Mouse (Mus musculus) lung, embryonic 14.5 days (tissue): Measurements from ENCODE around the gene Shisa5. TPM values are rescaled to one million over a fixed set of nuclear protein-coding genes. Genes with fewer than 3 reads are reported as not detected.

Experiments
- ATAC-seq: fragments of 200-750 bp; cut with Nextera tagmentation; 2 replicates; pipeline ENCODE4 v1.8.0; 2017; ENCODE audit warnings: mild to moderate bottlenecking, moderate TSS enrichment, moderate library complexity; ENCODE audit not compliant: insufficient read depth
- DNase-seq: peaks from one replicate; pipeline ENCODE4 v3.0.0-alpha.2; 2015
- H3K27ac ChIP-seq: fragments of 300-500 bp; sonication (generic); 2 replicates; pipeline ENCODE4 v1.5.1; 2014; ENCODE audit warnings: low read depth, mild to moderate bottlenecking, moderate library complexity
- H3K27me3 ChIP-seq: fragments of 300-500 bp; sonication (generic); 2 replicates; pipeline ENCODE4 v1.6.1; 2014; ENCODE audit warnings: low read length, control low read depth; ENCODE audit not compliant: insufficient read depth
- H3K36me3 ChIP-seq: fragments of 300-500 bp; sonication (generic); 2 replicates; pipeline ENCODE4 v1.6.1; 2014; ENCODE audit warnings: control low read depth; ENCODE audit not compliant: insufficient read depth
- H3K4me1 ChIP-seq: fragments of 300-500 bp; sonication (generic); 2 replicates; pipeline ENCODE4 v1.6.1; 2014; ENCODE audit warnings: antibody characterized with exemption, control low read depth; ENCODE audit not compliant: insufficient read depth
- H3K4me2 ChIP-seq: fragments of 300-500 bp; sonication (generic); 2 replicates; pipeline ENCODE4 v1.6.1; 2014; ENCODE audit warnings: mild to moderate bottlenecking
- H3K4me3 ChIP-seq: fragments of 300-500 bp; sonication (generic); 2 replicates; pipeline ENCODE4 v1.5.1; 2014; ENCODE audit warnings: low read depth, low read length
- H3K9ac ChIP-seq: fragments of 300-500 bp; sonication (generic); 2 replicates; pipeline ENCODE4 v1.6.1; 2014
- H3K9me3 ChIP-seq: fragments of 300-500 bp; sonication (generic); 2 replicates; pipeline ENCODE4 v1.6.1; 2016; ENCODE audit warnings: low read depth, low read length, control low read depth
- CTCF ChIP-seq: IDR thresholded peaks from 2 replicates; pipeline ENCODE4 v1.5.1; 2016; ENCODE audit warnings: antibody characterized with exemption, low read depth
- WGBS: fragments of 180-500 bp; shearing (Covaris S2); extraction: QIAGEN DNeasy Blood & Tissue Kit; methylation state at CpG from one replicate; pipeline ENCODE4 v1.1.7; 2014; 5-methylcytosine and 5-hydroxymethylcytosine counted together
- polyA plus RNA-seq: library from polyadenylated mRNA; unstranded; fragments of >200 nt; fragmentation: Nextera tagmentation; extraction: Ambion mirVana; gene quantifications from 2 replicates; pipeline ENCODE4 v1.2.1, GENCODE M21; 2014

Gene Shisa5
- polyA plus RNA-seq, 1 experiment from 2014 or later = 56.6 TPM

DNA sequence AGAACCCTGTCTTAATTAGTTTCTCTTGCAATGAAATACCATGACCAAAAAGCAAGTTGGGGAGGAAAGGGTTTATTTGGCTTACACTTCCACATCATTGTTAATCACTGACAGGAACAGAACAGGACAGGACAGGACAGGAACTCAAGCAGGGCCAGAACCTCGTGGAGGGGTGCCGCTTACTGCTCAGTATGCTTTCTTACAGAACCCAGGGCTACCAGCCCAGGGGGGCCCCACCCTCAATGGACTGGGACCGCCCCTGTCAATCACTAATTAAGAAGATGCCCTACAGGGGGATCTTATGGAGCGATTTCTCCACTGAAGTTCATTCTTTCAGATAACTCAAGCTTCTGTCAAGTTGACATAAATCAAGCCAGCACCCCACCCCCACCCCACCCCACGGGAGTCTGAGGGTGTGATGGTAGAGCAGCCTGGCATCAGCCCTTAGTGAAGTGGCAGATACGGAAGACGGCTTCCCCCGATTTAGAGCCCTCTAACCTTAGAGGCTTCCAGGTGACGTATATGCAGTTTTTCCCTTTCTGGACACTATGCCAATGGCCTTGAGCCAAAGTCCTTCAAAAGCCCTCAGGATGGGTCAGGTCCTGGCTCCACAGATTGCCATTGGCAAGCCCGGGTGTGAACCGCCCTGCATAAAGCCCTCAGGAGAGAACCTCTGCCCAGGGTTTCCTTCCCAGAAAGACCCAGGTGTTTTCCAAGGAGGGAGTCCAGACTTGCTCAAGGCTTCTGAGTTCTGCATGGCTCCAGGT, 55.6 kb downstream of the Shisa5 start:
- peak; percentile 55 for DNase-seq
- ATAC-seq = no peak; the same call in 1 of the 2 replicates
- Histone ChIP-seq H3K9me3 (no peaks in the 10 kb centered on the region), H3K27ac (peak overlapping the region; percentile 99), H3K9ac (peak overlapping the region; percentile 98; the same call in 1 of the 2 replicates), H3K27me3 (no peaks in the 10 kb centered on the region), H3K4me1 (peaks cover 28% of the 10 kb centered on the region), H3K4me3 (peak overlapping the region; percentile 72), H3K4me2 (peak overlapping the region; percentile 87), H3K36me3 (peaks cover 13% of the 10 kb centered on the region; the same call in 1 of the 2 replicates)
- no peak for TF ChIP-seq CTCF
- WGBS = 7% methylated on average over 11 of the region's 11 CpGs

DNA sequence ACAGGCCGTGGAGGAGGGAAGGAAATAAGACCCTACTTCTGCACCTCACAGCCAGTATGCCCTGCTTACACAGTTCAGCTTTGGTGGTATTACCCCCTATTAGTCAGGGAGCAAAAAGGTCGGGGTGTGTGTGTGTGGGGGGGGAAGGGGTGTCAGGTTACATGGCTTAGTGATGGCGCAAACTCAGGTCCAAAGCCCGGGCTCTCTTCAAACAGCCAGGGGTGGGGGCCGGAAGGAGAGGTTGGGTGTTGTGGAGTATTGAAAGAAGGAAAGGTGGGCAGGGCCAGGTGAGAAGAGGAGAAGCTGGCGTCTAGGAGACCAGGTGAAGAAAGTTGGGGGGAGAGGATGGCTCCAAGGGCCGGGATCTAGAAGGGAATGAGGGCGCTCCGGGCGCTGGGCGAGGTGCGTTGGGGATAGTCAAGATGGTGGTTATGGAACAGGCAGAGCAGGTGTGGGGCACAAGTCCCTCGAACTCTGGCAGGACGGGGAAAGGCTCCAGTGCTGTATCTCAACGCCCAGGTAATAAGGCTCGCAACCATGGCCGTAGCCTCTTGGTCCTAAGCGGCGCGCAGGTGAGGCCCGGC, 56.3 kb downstream of the Shisa5 start:
- Histone ChIP-seq H3K9ac (peak overlapping the region; percentile 98), H3K4me2 (peak overlapping the region; percentile 87), H3K27ac (peak overlapping the region; percentile 99), H3K36me3 (peaks cover 10% of the 10 kb centered on the region; the same call in 1 of the 2 replicates), H3K4me3 (peak overlapping the region; percentile 72), H3K4me1 (peaks cover 32% of the 10 kb centered on the region), H3K27me3 (no peaks in the 10 kb centered on the region), H3K9me3 (no peaks in the 10 kb centered on the region)
- WGBS = 2% methylated on average over 21 of the region's 21 CpGs
- DNase-seq (peak; percentile 67), ATAC-seq (peak; percentile 11)
- TF ChIP-seq CTCF = no peak

GRCm38 (mm10) chr9:109095137-109095982, 57.0 kb downstream of the Shisa5 start, which contains the start of gene Plxnb1:
Gene Plxnb1 (plus strand): TSS chr9:109095389.
- H3K9ac ChIP-seq = peak within 1 kb of the TSS; percentile 98
- H3K27me3 ChIP-seq = no peaks in the 10 kb centered on the region
- peak within 1 kb of the TSS; percentile 87 for H3K4me2 ChIP-seq
- under 1% methylated on average over 89 of the region's 102 CpGs for WGBS
- H3K27ac ChIP-seq = peak within 1 kb of the TSS; percentile 99
- H3K4me3 ChIP-seq = peak within 1 kb of the TSS; percentile 72
- DNase-seq (peak; percentile 88), ATAC-seq (peak; percentile 57)
- TF ChIP-seq CTCF = no peak
- H3K36me3 ChIP-seq = peaks cover 13% of the 10 kb centered on the region
- peaks cover 32% of the 10 kb centered on the region for H3K4me1 ChIP-seq
- no peaks in the 10 kb centered on the region for H3K9me3 ChIP-seq

- DNase-seq (peak; percentile 58), ATAC-seq (0 out of 2 replicates have a peak, but pooled peaks have one; percentile 0)
- H3K4me1 ChIP-seq = peaks cover 32% of the 10 kb centered on the region
- peak overlapping the region; percentile 99 for H3K27ac ChIP-seq
- H3K4me2 ChIP-seq = peak overlapping the region; percentile 87
- H3K4me3 ChIP-seq = peak overlapping the region; percentile 72
- H3K27me3 ChIP-seq = no peaks in the 10 kb centered on the region
- peaks cover 20% of the 10 kb centered on the region for H3K36me3 ChIP-seq
- H3K9ac ChIP-seq = peak overlapping the region; percentile 98
- H3K9me3 ChIP-seq = no peaks in the 10 kb centered on the region
- 10% methylated on average over 9 of the region's 9 CpGs for WGBS
- TF ChIP-seq CTCF = no peak
Observed at GRCm38 (mm10) chr9:109096251-109096661, 57.9 kb downstream of the Shisa5 start.

GRCm38 (mm10) chr9:109096856-109097255, 58.5 kb downstream of the Shisa5 start:
- peaks cover 32% of the 10 kb centered on the region for H3K4me1 ChIP-seq
- H3K27ac ChIP-seq = peak overlapping the region; percentile 99
- H3K9ac ChIP-seq = peak overlapping the region; percentile 98
- 20% methylated on average over 6 of the region's 6 CpGs for WGBS
- H3K4me3 ChIP-seq = peak overlapping the region; percentile 72
- peak overlapping the region; percentile 87 for H3K4me2 ChIP-seq
- H3K27me3 ChIP-seq = no peaks in the 10 kb centered on the region
- no peak for ATAC-seq
- H3K9me3 ChIP-seq = no peaks in the 10 kb centered on the region
- peaks cover 20% of the 10 kb centered on the region for H3K36me3 ChIP-seq
- peak; percentile 33 for DNase-seq
- no peak for TF ChIP-seq CTCF

GRCm38 (mm10) chr9:109097291-109097690, 58.9 kb downstream of the Shisa5 start:
- TF ChIP-seq CTCF = no peak
- DNase-seq (peak; percentile 62), ATAC-seq (no peak)
- Histone ChIP-seq H3K4me1 (peaks cover 32% of the 10 kb centered on the region), H3K27me3 (no peaks in the 10 kb centered on the region), H3K4me2 (peak overlapping the region; percentile 87), H3K36me3 (peaks cover 20% of the 10 kb centered on the region), H3K9me3 (no peaks in the 10 kb centered on the region), H3K9ac (peak overlapping the region; percentile 98), H3K4me3 (peak overlapping the region; percentile 72), H3K27ac (peak overlapping the region; percentile 99)
- WGBS = 20% methylated on average over 6 of the region's 6 CpGs
